Mouse (Mus musculus): ENCODE results near the gene Pecam1.
"Not testable (repeated sequence)": the region's sequence is repeated elsewhere in the genome, so short reads cannot be mapped to it uniquely, and the experiment has no call there.

Pecam1 gene

GRCm38 (mm10) chr11:106635946-106636345, 114.5 kb downstream of the Pecam1 start:
- in situ Hi-C loops (cut with MboI, MseI) = no loop called here

DNA sequence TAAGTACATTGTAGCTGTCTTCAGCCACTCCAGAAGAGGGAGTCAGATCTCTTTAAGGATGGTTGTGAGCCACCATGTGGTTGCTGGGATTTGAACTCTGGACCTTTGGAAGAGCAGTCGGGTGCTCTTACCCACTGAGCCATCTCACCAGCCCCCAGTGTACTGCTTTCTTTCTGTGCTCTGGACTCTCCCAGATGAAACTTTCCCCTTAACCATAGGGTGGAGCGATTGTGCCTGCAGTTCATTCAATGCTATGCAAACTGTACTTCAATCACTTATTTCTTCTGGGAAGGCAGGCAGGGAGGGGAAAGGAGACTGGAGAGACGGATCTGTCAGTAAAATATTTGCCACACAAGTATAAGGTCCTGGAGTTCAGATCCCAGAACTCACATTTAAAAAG, 116.3 kb downstream of the Pecam1 start:
- in situ Hi-C loops (cut with MboI, MseI) = loop anchor here (5.0 kb wide), 1 partner anchor 217 kb away; no protein-coding TSS in a partner anchor

DNA sequence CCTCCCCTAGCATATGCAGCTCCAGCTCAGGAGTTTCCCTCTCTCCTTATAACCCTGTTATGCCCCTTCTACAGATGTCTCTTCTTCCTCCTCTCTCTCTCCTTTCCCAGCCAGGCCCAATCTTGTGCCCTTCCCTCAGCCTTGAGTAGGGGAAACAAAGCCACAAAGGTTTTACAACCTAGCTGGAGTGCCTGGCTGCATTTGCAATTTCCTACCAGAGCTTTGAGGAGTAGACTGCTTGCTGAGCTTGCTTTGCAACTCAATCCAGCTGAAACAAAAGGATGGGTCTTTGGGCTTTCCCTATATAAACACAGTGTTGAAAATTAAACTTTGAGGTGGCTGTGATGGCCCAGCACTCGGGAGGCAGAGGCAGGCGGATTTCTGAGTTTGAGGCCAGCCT, 117.0 kb downstream of the Pecam1 start:
- in situ Hi-C loops (cut with MboI, MseI) = loop anchor here (5.0 kb wide), 1 partner anchor 216 kb away; no protein-coding TSS in a partner anchor

DNA sequence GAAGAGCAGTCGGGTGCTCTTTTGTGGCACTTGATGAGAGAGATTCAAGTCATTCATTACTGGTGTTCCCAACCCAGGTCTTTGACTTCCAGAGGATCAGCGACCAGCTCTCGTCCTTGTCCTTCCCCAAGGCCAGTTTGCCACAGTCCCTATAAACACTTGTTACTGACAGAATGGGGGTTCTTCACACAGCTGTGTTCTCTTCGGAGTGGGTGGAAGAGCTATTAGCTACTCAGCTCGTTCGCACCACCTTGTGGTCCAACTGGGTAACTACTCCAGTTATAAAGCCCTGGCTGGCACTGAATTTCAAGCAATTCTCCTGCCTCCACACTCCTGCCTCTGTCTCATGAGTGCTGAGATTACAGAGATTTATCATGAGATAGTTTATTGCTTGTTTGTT, 122.7 kb downstream of the Pecam1 start:
- in situ Hi-C loops (cut with MboI, MseI) = no loop called here

- in situ Hi-C loops (cut with MboI, MseI) = no loop called here
These were observed 124.9 kb downstream of the Pecam1 start for GRCm38 (mm10) chr11:106625577-106625976.

- in situ Hi-C loops (cut with MboI, MseI) = loop anchor here (5.0 kb wide), 1 partner anchor 106 kb away; no protein-coding TSS in a partner anchor
These were observed 126.8 kb downstream of the Pecam1 start for GRCm38 (mm10) chr11:106623629-106624028.

- in situ Hi-C loops (cut with MboI, MseI) = loop anchor here (5.0 kb wide), 1 partner anchor 105 kb away; no protein-coding TSS in a partner anchor
These were observed 128.4 kb downstream of the Pecam1 start for GRCm38 (mm10) chr11:106622056-106622455.

DNA sequence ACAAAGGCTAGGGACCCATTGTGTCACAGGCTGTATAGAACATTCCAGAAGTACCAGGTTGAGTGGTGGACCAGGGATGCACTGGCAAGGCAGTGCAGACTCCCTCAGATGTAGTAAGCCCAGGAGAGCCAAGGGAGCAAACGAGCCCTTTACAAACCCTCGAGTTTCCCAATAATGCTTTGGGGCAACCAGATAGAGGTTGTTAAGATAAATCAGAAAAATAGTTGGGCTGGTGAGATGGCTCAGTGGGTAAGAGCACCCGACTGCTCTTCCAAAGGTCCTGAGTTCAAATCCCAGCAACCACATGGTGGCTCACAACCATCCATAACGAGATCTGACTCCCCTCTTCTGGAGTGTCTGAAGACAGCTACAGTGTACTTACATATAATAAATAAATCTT, 131.7 kb downstream of the Pecam1 start:
- in situ Hi-C loops (cut with MboI, MseI) = not testable (repeated sequence)

DNA sequence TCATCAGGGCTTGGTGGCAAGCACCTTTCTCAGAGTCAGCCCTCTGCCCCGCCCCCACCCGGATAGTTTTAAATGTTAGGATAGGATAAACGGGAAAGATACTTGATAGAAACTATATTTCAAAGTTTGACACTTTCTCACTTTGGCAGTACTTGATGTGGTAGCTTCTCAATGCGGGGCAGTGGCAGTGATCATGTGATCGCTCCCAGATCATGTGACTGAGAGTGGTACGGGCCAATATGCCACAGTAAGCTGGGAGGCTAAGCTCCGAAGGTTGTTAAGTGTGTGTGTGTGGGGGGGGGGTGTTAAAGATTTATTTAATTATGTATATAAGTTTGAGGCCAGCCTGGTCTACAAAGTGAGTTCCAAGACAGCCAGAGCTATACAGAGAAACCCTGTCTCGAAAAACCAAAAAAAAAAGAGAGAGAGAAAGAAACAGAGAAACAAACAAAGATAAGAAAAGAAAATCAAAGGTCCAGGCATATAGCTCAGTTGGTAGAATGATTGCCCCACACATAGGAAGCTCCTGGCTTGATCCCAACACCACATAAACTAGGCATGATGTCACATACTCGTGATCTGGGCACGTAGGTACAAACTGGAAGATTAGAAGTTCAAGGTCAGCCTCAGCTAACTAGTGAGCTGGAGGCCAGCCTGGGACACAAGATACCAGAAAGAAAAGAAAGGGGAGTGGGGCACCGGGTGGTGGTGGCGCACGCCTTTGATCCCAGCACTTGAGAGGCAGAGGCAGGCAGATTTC, 132.4 kb downstream of the Pecam1 start:
- in situ Hi-C loops (cut with MboI, MseI) = no loop called here

- in situ Hi-C loops (cut with MboI, MseI) = no loop called here
These were observed 134.9 kb downstream of the Pecam1 start for GRCm38 (mm10) chr11:106615561-106615960.

DNA sequence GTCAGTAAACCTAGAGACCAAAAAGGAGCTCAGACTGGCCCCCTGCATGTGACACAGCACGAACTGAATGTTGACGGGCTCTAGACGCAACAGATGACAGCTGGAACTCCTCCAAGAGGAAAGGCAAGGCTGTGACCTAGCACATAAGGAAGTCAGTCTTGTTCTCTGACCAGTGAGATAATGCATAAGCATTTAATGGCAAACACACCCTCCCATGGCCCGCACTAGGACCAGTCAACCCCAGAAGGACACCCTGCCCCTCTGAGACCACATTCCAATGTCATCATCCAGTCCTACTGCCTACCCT, 136.1 kb downstream of the Pecam1 start:
- in situ Hi-C loops (cut with MboI, MseI) = no loop called here

- in situ Hi-C loops (cut with MboI, MseI) = no loop called here
These were observed 136.6 kb downstream of the Pecam1 start for GRCm38 (mm10) chr11:106613638-106614338.

GRCm38 (mm10) chr11:106612961-106613637, 137.3 kb downstream of the Pecam1 start, which contains the start of gene Tex2:
TSS of gene Tex2 (minus strand) at chr11:106613423.
- in situ Hi-C loops (cut with MboI, MseI) = no loop called here

- in situ Hi-C loops (cut with MboI, MseI) = no loop called here
These were observed 138.0 kb downstream of the Pecam1 start for GRCm38 (mm10) chr11:106612209-106612960.

GRCm38 (mm10) chr11:106609731-106610130, 140.7 kb downstream of the Pecam1 start:
- in situ Hi-C loops (cut with MboI, MseI) = no loop called here

- in situ Hi-C loops (cut with MboI, MseI) = no loop called here
These were observed 143.1 kb downstream of the Pecam1 start for GRCm38 (mm10) chr11:106607316-106607715.

- in situ Hi-C loops (cut with MboI, MseI) = no loop called here
These were observed 144.4 kb downstream of the Pecam1 start for GRCm38 (mm10) chr11:106606042-106606441.
